Mouse (Mus musculus): ENCODE data around the gene Tsga10ip. TPM values are rescaled to one million over a fixed set of nuclear protein-coding genes. Genes with fewer than 3 reads are reported as not detected.
A peak's percentile ranks its signal among the peaks of the same experiment; 100 is the strongest.

Tsga10ip gene
- polyA plus RNA-seq, 1 experiment from 2014 or later, result 1.8 TPM

DNA sequence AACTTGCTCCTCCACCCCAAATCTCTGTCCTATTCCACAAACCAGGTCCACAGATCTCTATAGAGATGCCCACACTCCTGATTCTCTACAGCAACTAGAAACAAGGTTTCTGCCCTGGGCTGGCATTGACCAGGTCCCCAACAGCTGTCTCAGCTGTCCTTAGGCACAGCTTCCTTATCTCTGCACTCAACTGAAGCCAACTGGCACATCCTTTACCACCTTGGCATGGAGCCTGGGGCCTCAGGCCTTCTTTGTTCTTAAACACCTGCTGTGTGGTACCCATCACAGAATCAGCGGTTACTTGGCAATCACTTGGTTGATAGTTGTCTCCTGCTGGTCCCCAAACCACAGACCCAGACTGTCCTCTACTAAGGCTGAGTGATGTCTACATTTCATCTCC is 28.1 kb upstream of the Tsga10ip start:
- H3K27me3 ChIP-seq (ENCODE audit: insufficient read depth, poor library complexity, severe bottlenecking), result 0 out of 2 replicates have a peak, but pooled peaks cover 5% of the 10 kb centered on the region
- H3K4me1 ChIP-seq, result peaks cover 36% of the 10 kb centered on the region
- H3K9me3 ChIP-seq, result no peaks in the 10 kb centered on the region
- H3K27ac ChIP-seq, result no peak overlapping the region
- no peak for DNase-seq (ENCODE audit: low spot score)
- 86% methylated on average over 1 of the region's 1 CpGs for WGBS
- peaks cover 17% of the 10 kb centered on the region for H3K36me3 ChIP-seq
- H3K4me3 ChIP-seq, result no peak overlapping the region

- Histone ChIP-seq H3K27ac (no peak overlapping the region), H3K27me3 (ENCODE audit: insufficient read depth, poor library complexity, severe bottlenecking) (0 out of 2 replicates have a peak, but pooled peaks cover 5% of the 10 kb centered on the region), H3K4me1 (peaks cover 36% of the 10 kb centered on the region), H3K36me3 (peaks cover 17% of the 10 kb centered on the region), H3K4me3 (no peak overlapping the region), H3K9me3 (no peaks in the 10 kb centered on the region)
- 70% methylated on average over 8 of the region's 8 CpGs for WGBS
- DNase-seq (ENCODE audit: low spot score), result no peak
These were observed 27.5 kb upstream of the Tsga10ip start for GRCm38 (mm10) chr19:5429806-5430205.

DNA sequence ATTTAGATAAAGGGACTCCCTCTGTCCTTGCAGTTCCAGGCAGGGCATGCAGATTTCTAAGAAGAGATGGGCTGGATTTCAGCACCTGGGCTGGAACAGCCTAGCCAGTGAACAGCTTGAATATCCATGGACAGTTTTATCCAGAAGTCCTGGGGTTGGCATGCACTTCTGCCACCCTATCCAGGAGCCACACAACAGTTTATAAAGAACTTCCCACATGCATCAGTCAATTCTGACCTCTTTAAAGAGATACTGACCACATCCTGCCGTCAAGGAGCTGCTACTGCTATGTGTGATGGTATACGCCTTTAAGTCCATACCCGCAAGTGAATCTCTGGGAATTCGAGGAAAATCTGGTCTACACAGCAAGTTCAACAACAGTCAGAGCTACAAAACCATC is 26.9 kb upstream of the Tsga10ip start:
- Histone ChIP-seq H3K9me3 (no peaks in the 10 kb centered on the region), H3K4me1 (peaks cover 33% of the 10 kb centered on the region), H3K27me3 (ENCODE audit: insufficient read depth, poor library complexity, severe bottlenecking) (0 out of 2 replicates have a peak, but pooled peaks cover 2% of the 10 kb centered on the region), H3K27ac (no peak overlapping the region), H3K4me3 (no peak overlapping the region), H3K36me3 (peaks cover 17% of the 10 kb centered on the region)
- DNase-seq (ENCODE audit: low spot score), result no peak
- 70% methylated on average over 4 of the region's 4 CpGs for WGBS

DNA sequence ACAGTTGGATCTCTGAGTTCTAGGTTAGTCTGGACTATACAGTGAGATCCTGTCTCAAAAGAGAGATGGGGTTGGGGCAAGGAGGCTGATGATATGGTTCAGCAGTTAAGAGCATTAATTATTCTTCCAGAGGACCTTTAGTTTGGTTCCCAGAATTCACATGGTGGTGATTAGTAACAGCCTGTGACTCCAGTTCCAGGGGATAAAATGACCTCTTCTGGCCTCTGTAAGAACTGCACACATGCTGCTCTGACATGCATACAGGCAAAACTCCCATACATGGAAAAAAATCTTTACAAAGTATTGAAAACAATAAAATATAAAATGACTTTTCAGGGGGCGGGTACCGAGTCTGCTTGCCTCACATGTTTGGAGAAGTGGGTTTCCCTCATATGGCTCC is 25.8 kb upstream of the Tsga10ip start:
- Histone ChIP-seq H3K4me3 (no peak overlapping the region), H3K27me3 (ENCODE audit: insufficient read depth, poor library complexity, severe bottlenecking) (no peaks in the 10 kb centered on the region), H3K27ac (no peak overlapping the region), H3K36me3 (peaks cover 17% of the 10 kb centered on the region), H3K9me3 (no peaks in the 10 kb centered on the region), H3K4me1 (peaks cover 32% of the 10 kb centered on the region)
- DNase-seq (ENCODE audit: low spot score), result no peak
- 72% methylated on average over 2 of the region's 2 CpGs for WGBS

- no peaks in the 10 kb centered on the region for H3K27me3 ChIP-seq (ENCODE audit: insufficient read depth, poor library complexity, severe bottlenecking)
These were observed 24.4 kb upstream of the Tsga10ip start for GRCm38 (mm10) chr19:5426640-5427290.

DNA sequence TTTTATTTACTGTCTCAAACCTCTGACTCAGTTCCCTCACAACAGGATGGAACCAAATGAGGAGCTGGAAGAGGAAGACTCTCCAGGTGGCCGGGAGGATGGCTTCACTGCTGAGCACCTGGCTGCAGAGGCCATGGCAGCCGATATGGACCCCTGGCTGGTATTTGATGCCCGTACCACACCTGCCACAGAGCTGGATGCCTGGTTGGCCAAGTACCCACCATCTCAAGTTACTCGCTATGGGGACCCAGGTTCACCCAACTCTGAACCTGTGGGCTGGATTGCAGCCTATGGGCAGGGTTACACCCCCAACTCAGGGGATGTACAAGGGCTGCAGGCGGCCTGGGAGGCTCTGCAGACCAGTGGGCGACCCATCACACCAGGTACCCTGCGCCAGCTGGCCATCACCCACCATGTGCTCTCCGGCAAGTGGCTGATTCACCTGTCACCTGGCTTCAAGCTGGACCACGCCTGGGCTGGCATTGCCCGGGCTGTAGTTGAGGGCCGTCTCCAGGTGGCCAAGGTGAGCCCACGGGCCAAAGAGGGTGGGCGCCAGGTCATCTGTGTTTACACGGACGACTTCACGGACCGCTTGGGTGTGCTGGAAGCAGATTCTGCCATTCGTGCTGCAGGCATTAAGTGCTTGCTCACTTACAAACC is 23.7 kb upstream of the Tsga10ip start:
- Histone ChIP-seq H3K4me3 (peak overlapping the region; percentile 84), H3K27ac (peak overlapping the region; percentile 95), H3K9me3 (no peaks in the 10 kb centered on the region), H3K4me1 (peaks cover 30% of the 10 kb centered on the region), H3K27me3 (ENCODE audit: insufficient read depth, poor library complexity, severe bottlenecking) (no peaks in the 10 kb centered on the region), H3K36me3 (peaks cover 36% of the 10 kb centered on the region)
- DNase-seq (ENCODE audit: low spot score), result no peak
- 87% methylated on average over 18 of the region's 18 CpGs for WGBS

More at GRCm38 (mm10) chr19:5426640-5427290, 24.4 kb upstream of the Tsga10ip start:
- WGBS, result 91% methylated on average over 13 of the region's 13 CpGs
- Histone ChIP-seq H3K4me1 (peaks cover 30% of the 10 kb centered on the region), H3K27ac (no peak overlapping the region; the same call in 1 of the 2 replicates), H3K4me3 (peak overlapping the region; percentile 84; the same call in 1 of the 2 replicates), H3K36me3 (peaks cover 29% of the 10 kb centered on the region), H3K9me3 (no peaks in the 10 kb centered on the region)
- DNase-seq (ENCODE audit: low spot score), result no peak

GRCm38 (mm10) chr19:5424782-5425741 is 22.7 kb upstream of the Tsga10ip start, which contains the start of the genes Drap1 and AI837181:
Drap1 (minus strand) TSS chr19:5424979.
AI837181 (plus strand) TSS chr19:5425144.
- Histone ChIP-seq H3K27ac (peak within 1 kb of the TSS; percentile 95), H3K4me3 (peak within 1 kb of the TSS; percentile 84), H3K4me1 (peaks cover 30% of the 10 kb centered on the region), H3K9me3 (no peaks in the 10 kb centered on the region), H3K36me3 (peaks cover 46% of the 10 kb centered on the region), H3K27me3 (ENCODE audit: insufficient read depth, poor library complexity, severe bottlenecking) (no peaks in the 10 kb centered on the region)
- peak; percentile 99 for DNase-seq (ENCODE audit: low spot score)
- under 1% methylated on average over 73 of the region's 87 CpGs for WGBS

GRCm38 (mm10) chr19:5424092-5424781 is 21.9 kb upstream of the Tsga10ip start:
- Histone ChIP-seq H3K27ac (peak overlapping the region; percentile 95), H3K36me3 (peaks cover 49% of the 10 kb centered on the region), H3K9me3 (no peaks in the 10 kb centered on the region), H3K27me3 (ENCODE audit: insufficient read depth, poor library complexity, severe bottlenecking) (no peaks in the 10 kb centered on the region), H3K4me3 (peak overlapping the region; percentile 84), H3K4me1 (peaks cover 30% of the 10 kb centered on the region)
- DNase-seq (ENCODE audit: low spot score), result peak; percentile 92
- WGBS, result under 1% methylated on average over 37 of the region's 48 CpGs

DNA sequence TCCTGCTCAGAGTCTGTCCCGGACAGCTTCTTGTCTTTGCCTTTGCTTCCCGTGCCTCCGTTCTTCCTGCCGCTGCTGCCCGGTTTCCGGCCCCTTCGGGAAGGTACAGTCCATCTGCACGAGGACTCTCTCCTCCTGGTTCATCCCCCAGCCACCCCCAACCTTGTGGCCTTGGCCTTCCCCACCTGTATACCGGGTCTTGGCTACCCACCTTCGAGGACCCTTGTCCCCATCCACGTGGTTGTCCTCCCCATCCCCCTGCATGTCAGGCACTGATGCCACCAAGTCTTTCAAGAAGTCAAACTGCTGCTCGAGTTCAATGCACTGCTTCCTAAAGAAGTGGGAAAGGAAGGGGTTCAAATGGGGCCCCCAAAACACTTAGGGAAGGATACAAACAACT is 21.2 kb upstream of the Tsga10ip start:
- 65% methylated on average over 12 of the region's 12 CpGs for WGBS

GRCm38 (mm10) chr19:5422895-5423443 is 20.6 kb upstream of the Tsga10ip start:
- peaks cover 55% of the 10 kb centered on the region for H3K36me3 ChIP-seq
- peak overlapping the region; percentile 84 for H3K4me3 ChIP-seq
- H3K27ac ChIP-seq, result no peak overlapping the region
- 89% methylated on average over 9 of the region's 9 CpGs for WGBS
- H3K4me1 ChIP-seq, result peaks cover 30% of the 10 kb centered on the region
- DNase-seq (ENCODE audit: low spot score), result no peak
- H3K9me3 ChIP-seq, result no peaks in the 10 kb centered on the region
- H3K27me3 ChIP-seq (ENCODE audit: insufficient read depth, poor library complexity, severe bottlenecking), result no peaks in the 10 kb centered on the region

More for the DNA sequence above, 21.2 kb upstream of the Tsga10ip start:
- Histone ChIP-seq H3K27ac (peak overlapping the region; percentile 95; the same call in 1 of the 2 replicates), H3K4me1 (peaks cover 30% of the 10 kb centered on the region), H3K9me3 (no peaks in the 10 kb centered on the region), H3K4me3 (peak overlapping the region; percentile 84), H3K27me3 (ENCODE audit: insufficient read depth, poor library complexity, severe bottlenecking) (no peaks in the 10 kb centered on the region), H3K36me3 (peaks cover 49% of the 10 kb centered on the region)
- DNase-seq (ENCODE audit: low spot score), result no peak

- no peak for DNase-seq (ENCODE audit: low spot score)
- peaks cover 54% of the 10 kb centered on the region for H3K36me3 ChIP-seq
- H3K4me1 ChIP-seq, result peaks cover 30% of the 10 kb centered on the region
- no peaks in the 10 kb centered on the region for H3K27me3 ChIP-seq (ENCODE audit: insufficient read depth, poor library complexity, severe bottlenecking)
- no peaks in the 10 kb centered on the region for H3K9me3 ChIP-seq
- H3K4me3 ChIP-seq, result no peak overlapping the region
- 81% methylated on average over 10 of the region's 10 CpGs for WGBS
- no peak overlapping the region for H3K27ac ChIP-seq
These were observed 19.9 kb upstream of the Tsga10ip start for GRCm38 (mm10) chr19:5422267-5422666.

DNA sequence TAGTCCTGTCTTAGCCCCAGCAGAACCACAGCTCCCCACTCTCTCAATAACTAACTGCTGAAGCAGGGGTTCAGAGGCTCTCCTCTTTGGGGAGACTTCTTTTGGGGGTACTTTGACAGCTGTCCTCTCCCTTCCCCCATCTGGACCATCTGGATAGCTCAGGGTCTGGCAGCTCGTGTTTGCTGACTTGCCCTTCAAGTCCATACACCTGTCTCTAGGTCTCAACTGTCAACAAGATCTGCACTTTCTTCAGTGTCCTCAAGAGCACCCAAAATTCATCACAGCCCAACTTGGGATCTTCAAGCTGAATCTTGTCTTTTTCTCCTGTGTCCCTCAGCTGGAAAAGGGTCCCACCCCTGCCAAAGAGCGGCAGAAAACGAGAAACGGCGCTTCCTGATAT is 19.5 kb upstream of the Tsga10ip start:
- Histone ChIP-seq H3K27ac (no peak overlapping the region), H3K27me3 (ENCODE audit: insufficient read depth, poor library complexity, severe bottlenecking) (no peaks in the 10 kb centered on the region), H3K4me1 (peaks cover 26% of the 10 kb centered on the region), H3K4me3 (no peak overlapping the region), H3K9me3 (no peaks in the 10 kb centered on the region), H3K36me3 (peaks cover 49% of the 10 kb centered on the region)
- no peak for DNase-seq (ENCODE audit: low spot score)
- 94% methylated on average over 5 of the region's 5 CpGs for WGBS
